Mouse (Mus musculus): ENCODE measurements at regions not wholly inside any gene's neighbourhood (a gene's known extent, or its start where the extent isn't known, plus 50 kb on each side); places are given as distances from the start of the nearest gene placed in this dataset.

- TF ChIP-seq POLR2A (IDR thresholded peaks at IDR 0.05; ENCODE audit: insufficient read depth, low read length) (no peak), CTCF (IDR thresholded peaks at IDR 0.05; ENCODE audit: low read depth, low read length) (no peak)
Measured at GRCm38 (mm10) chr16:76669795-76670194, 296.2 kb upstream of the Nrip1 start.
